Mouse (Mus musculus) CH12.LX (cell line): Measurements from ENCODE around the gene Csmd2. TPM values are rescaled to one million over a fixed set of nuclear protein-coding genes. Genes with fewer than 3 reads are reported as not detected.

Source experiments
- DNase-seq: peaks from one replicate; pipeline ENCODE4 v3.0.0-alpha.2; 2013; ENCODE audit errors: extremely low read depth
- H3K27ac ChIP-seq: 2 replicates; pipeline ENCODE4 v1.5.1; 2012; ENCODE audit warnings: low read depth, mild to moderate bottlenecking, control low read depth, moderate library complexity; ENCODE audit not compliant: insufficient read depth
- H3K27me3 ChIP-seq: replicated peaks from 2 replicates; pipeline ENCODE3; 2012; ENCODE audit warnings: inconsistent platforms
- H3K36me3 ChIP-seq, 2 experiments: replicated peaks in 1 of 2; 2 replicates each; pipeline versions ENCODE3 to v1.6.1; 2012; ENCODE audit warnings: inconsistent platforms in 1 of 2, low read length in 1 of 2, mild to moderate bottlenecking in 1 of 2, mixed read lengths in 1 of 2, moderate library complexity in 1 of 2; ENCODE audit not compliant: control insufficient read depth in 1 of 2, insufficient read depth in 1 of 2
- H3K4me1 ChIP-seq, 2 experiments: 2 replicates each; pipeline ENCODE4 v1.6.1; 2012; ENCODE audit warnings: inconsistent platforms in 1 of 2, moderate library complexity in 1 of 2; ENCODE audit not compliant: insufficient read depth in 2 of 2, control insufficient read depth in 1 of 2
- H3K4me2 ChIP-seq: 2 replicates; pipeline ENCODE4 v1.6.1; 2012; ENCODE audit warnings: low read depth, mild to moderate bottlenecking, control low read depth; ENCODE audit not compliant: poor library complexity, insufficient read depth, severe bottlenecking
- H3K4me3 ChIP-seq, 3 experiments: fragments of 150-350 bp in 1 of 3; sonication (generic) in 1 of 3; replicated peaks in 1 of 3; 2 replicates each; pipeline versions ENCODE3 to v1.5.1; 2011 to 2012; ENCODE audit warnings: low read depth in 2 of 3, low read length in 2 of 3, mild to moderate bottlenecking in 2 of 3, moderate library complexity in 2 of 3, control low read depth in 1 of 3, improper control_type of control experiment in 1 of 3, inconsistent platforms in 1 of 3, mixed read lengths in 1 of 3; ENCODE audit not compliant: poor library complexity in 1 of 3
- H3K79me2 ChIP-seq: replicated peaks from 2 replicates; pipeline ENCODE4 v1.6.1; 2012; ENCODE audit warnings: mild to moderate bottlenecking, moderate library complexity; ENCODE audit not compliant: control insufficient read depth, poor library complexity, insufficient read depth, severe bottlenecking; ENCODE audit errors: extremely low read depth
- H3K9ac ChIP-seq: 2 replicates; pipeline ENCODE4 v1.6.1; 2012; ENCODE audit warnings: low read depth, mild to moderate bottlenecking, control low read depth, moderate library complexity; ENCODE audit not compliant: insufficient read depth
- H3K9me3 ChIP-seq: replicated peaks from 2 replicates; pipeline ENCODE3; 2012; ENCODE audit warnings: low read length, inconsistent platforms, mixed read lengths
- CTCF ChIP-seq, 2 experiments: IDR thresholded peaks in 1 of 2; conservative IDR thresholded peaks in 1 of 2; 2 replicates each; pipeline ENCODE4 v1.5.1; 2011 to 2012; ENCODE audit warnings: low read depth in 2 of 2, low read length in 2 of 2, improper control_type of control experiment in 1 of 2, inconsistent platforms in 1 of 2, mild to moderate bottlenecking in 1 of 2, moderate library complexity in 1 of 2
- MAZ ChIP-seq: IDR thresholded peaks from 2 replicates; pipeline ENCODE4 v1.6.1; 2012; ENCODE audit warnings: low read depth, mild to moderate bottlenecking, inconsistent platforms, low read length, improper control_type of control experiment, moderate library complexity
- MEF2A ChIP-seq: IDR thresholded peaks from 2 replicates; pipeline ENCODE4 v1.6.1; 2014; ENCODE audit warnings: low read depth, mild to moderate bottlenecking, inconsistent platforms, low read length, improper control_type of control experiment, borderline replicate concordance
- MXI1 ChIP-seq: IDR thresholded peaks from 2 replicates; pipeline ENCODE4 v1.6.1; 2011; ENCODE audit warnings: mild to moderate bottlenecking, low read depth, low read length, improper control_type of control experiment
- MYC ChIP-seq: IDR thresholded peaks from 2 replicates; pipeline ENCODE4 v1.6.1; 2011; ENCODE audit warnings: low read depth, mild to moderate bottlenecking, improper control_type of control experiment, low read length
- NELFE ChIP-seq: IDR thresholded peaks from 2 replicates; pipeline ENCODE4 v1.6.1; 2011; ENCODE audit warnings: low read depth, low read length, improper control_type of control experiment
- POLR2A ChIP-seq: IDR thresholded peaks from 2 replicates; pipeline ENCODE4 v1.6.1; 2011; ENCODE audit warnings: low read depth, mild to moderate bottlenecking, improper control_type of control experiment, low read length
- RAD21 ChIP-seq: IDR thresholded peaks from 2 replicates; pipeline ENCODE4 v1.6.1; 2011; ENCODE audit warnings: low read depth, mild to moderate bottlenecking, low read length, improper control_type of control experiment, moderate library complexity
- SMC3 ChIP-seq: IDR thresholded peaks from 2 replicates; pipeline ENCODE4 v1.6.1; 2011; ENCODE audit warnings: low read depth, low read length, improper control_type of control experiment
- ZC3H11A ChIP-seq: IDR thresholded peaks from 2 replicates; pipeline ENCODE4 v1.6.1; 2012; ENCODE audit warnings: low read depth, mild to moderate bottlenecking, inconsistent platforms, low read length, improper control_type of control experiment
- ZMIZ1 ChIP-seq: IDR thresholded peaks from 2 replicates; pipeline ENCODE4 v1.6.1; 2012; ENCODE audit warnings: low read depth, mild to moderate bottlenecking, inconsistent platforms, low read length, improper control_type of control experiment
- dilution Hi-C: fragments of 300-500 bp; cut with MboI; formaldehyde crosslinking; loops from 2 replicates; pipeline ENCODE4 v1.14.3; 2020; ENCODE audit warnings: low sequenced_read_pairs; ENCODE audit not compliant: extremely low pct_unique_long_range_greater_than_20kb, extremely low pct_ligation_motif_present
- in situ Hi-C: fragments of 300-500 bp; cut with MboI; formaldehyde crosslinking; loops from 3 replicates; pipeline ENCODE4 v1.14.3; 2019; ENCODE audit warnings: low sequenced_read_pairs, low pct_ligation_motif_present, low pct_unique_long_range_greater_than_20kb, mixed read lengths
- polyA plus RNA-seq: library from polyadenylated mRNA; unstranded; fragments of >175 nt; gene quantifications from 2 replicates; pipeline ENCODE4 v1.2.1, GENCODE M21; 2012; ENCODE audit warnings: low read depth; ENCODE audit not compliant: insufficient read length
- total RNA-seq, 2 experiments: library from RNA; depleted of rRNA; stranded (reverse); fragments of 300-350 nt in 1 of 2; fragments of >200 nt in 1 of 2; gene quantifications; 2 replicates each; pipeline ENCODE4 v1.2.3; 2012 to 2014

Gene Csmd2
- total and polyA plus RNA-seq, 3 experiments = 0.08 to 0.80 TPM; not detected in 1

DNA sequence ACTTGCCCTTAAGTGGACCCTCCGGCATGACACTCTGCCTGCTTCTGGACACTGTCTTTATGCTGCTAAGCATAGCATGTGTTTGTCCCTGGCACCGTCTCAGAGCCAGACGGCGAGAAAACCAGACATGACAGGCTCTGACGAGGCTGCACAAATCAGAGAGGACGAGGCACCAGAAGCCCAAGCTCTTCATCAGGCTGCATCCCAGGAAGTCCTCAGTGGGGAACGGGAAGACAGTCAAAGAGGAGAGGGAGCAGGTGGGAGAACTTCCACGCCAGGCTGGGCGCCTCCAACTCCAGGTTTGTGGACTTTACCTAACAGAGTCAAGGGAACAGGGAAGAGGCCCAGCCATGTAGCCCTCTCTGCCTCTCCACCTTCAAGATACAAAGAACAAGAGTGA, 183.6 kb downstream of the Csmd2 start:
- DNase-seq = no peak
- Histone ChIP-seq H3K27ac (no peak overlapping the region), H3K36me3 (no peaks in the 10 kb centered on the region), H3K79me2 (no peaks in the 10 kb centered on the region), H3K9me3 (peaks cover 80% of the 10 kb centered on the region), H3K9ac (no peak overlapping the region), H3K27me3 (no peaks in the 10 kb centered on the region), H3K4me3 (no peak overlapping the region), H3K4me2 (no peak overlapping the region), H3K4me1 (no peaks in the 10 kb centered on the region)
- dilution Hi-C loops (no loop called here), in situ Hi-C loops (no loop called here)
- TF ChIP-seq MXI1 (no peak), CTCF (conservative IDR thresholded peaks at IDR 0.05 in 1 of 2, IDR thresholded peaks at IDR 0.05 in 1 of 2; ENCODE audit: low read depth in 2 of 2, low read length in 2 of 2) (no peak), MEF2A (no peak)

DNA sequence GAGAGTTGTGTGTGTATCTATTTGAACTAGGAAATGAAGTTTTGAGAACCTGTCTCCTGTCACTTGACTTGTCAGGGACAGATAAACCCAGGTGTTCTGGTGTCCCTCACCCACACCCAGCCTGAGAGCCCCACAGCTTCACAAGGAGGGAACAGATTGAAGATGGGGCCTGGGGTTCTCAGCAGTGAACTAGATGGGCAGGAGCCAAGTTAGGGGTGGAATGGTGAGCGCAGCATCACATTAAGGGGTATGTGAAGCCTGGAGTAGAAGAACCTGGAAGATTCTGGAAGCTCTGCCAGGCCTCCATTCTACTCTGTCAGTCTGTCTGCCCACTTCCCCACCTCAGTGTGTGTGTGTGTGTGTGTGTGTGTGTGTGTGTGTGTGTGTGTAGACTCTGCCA, 184.0 kb downstream of the Csmd2 start:
- Histone ChIP-seq H3K9me3 (peaks cover 85% of the 10 kb centered on the region), H3K9ac (no peak overlapping the region), H3K36me3 (no peaks in the 10 kb centered on the region), H3K4me2 (no peak overlapping the region), H3K4me3 (no peak overlapping the region), H3K27me3 (no peaks in the 10 kb centered on the region), H3K27ac (no peak overlapping the region), H3K4me1 (no peaks in the 10 kb centered on the region), H3K79me2 (no peaks in the 10 kb centered on the region)
- no peak for DNase-seq
- TF ChIP-seq ZMIZ1 = no peak
- no peak for TF ChIP-seq MEF2A
- TF ChIP-seq SMC3 = no peak
- no peak for TF ChIP-seq RAD21
- TF ChIP-seq ZC3H11A = no peak
- TF ChIP-seq POLR2A = no peak
- in situ Hi-C loops = no loop called here
- dilution Hi-C loops = no loop called here

DNA sequence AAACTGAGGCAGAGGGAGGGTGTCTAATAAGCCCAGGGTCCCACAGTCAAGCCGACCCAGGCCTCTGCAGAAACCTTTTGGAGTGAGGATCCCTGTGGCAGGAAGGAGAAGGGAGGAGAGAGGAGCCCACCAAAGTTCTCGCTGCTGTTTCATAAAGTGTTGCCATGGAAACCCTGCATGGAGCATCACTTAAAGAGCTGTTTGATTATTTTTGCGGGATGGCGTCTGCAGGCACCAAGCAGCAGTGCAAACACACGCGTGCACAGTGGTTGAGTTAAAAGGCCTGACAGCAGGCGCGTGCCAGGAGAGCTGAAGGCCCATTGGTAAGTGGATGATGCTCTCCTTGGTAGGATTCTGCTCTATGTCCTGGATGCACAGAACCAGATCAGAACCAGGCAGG, 191.3 kb downstream of the Csmd2 start:
- no peak overlapping the region for H3K9ac ChIP-seq
- DNase-seq = no peak
- H3K4me2 ChIP-seq = no peak overlapping the region
- no peaks in the 10 kb centered on the region for H3K4me1 ChIP-seq
- dilution Hi-C loops (no loop called here), in situ Hi-C loops (no loop called here)
- no peak for TF ChIP-seq MYC
- TF ChIP-seq NELFE = no peak
- no peak for TF ChIP-seq ZC3H11A
- TF ChIP-seq MAZ = no peak
- H3K9me3 ChIP-seq = peaks cover 91% of the 10 kb centered on the region
- H3K36me3 ChIP-seq = no peaks in the 10 kb centered on the region
- H3K27me3 ChIP-seq = no peaks in the 10 kb centered on the region
- no peak overlapping the region for H3K27ac ChIP-seq
- H3K4me3 ChIP-seq = no peak overlapping the region
- H3K79me2 ChIP-seq = no peaks in the 10 kb centered on the region
